Mouse (Mus musculus): ENCODE measurements around the gene Ube3c. TPM values are rescaled to one million over a fixed set of nuclear protein-coding genes. Genes with fewer than 3 reads are reported as not detected.
"Not testable (repeated sequence)": the region's sequence is repeated elsewhere in the genome, so short reads cannot be mapped to it uniquely, and the experiment has no call there.

The Ube3c gene
- total and polyA plus RNA-seq, 3 experiments: 14.9 to 38.9 (median 37.1) TPM

DNA sequence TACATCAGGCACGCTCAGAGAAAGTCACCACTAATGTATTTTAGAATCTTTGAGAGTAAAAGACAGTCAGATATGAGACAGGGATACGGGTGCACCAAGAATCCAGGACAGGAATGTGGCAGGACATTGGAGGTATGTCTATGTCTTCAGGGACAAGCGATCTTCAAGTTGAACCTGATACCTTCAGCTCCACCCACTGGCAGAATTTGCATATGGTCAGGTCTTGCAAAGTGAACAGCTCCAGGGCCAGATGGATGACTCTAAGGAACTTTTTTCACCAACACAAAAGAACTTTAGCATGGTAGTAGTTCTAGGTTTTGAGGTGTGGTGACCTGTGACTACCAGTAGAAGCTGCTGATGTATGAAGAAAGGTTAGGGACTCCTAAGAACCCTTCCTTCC, 62.7 kb downstream of the Ube3c start:
- no peaks in the 10 kb centered on the region for H3K27me3 ChIP-seq (ENCODE audit: control insufficient read depth, insufficient read depth, low read length)
- H3K27ac ChIP-seq: no peak overlapping the region
- H3K4me1 ChIP-seq (ENCODE audit: control insufficient read depth, insufficient read depth, low read length): no peaks in the 10 kb centered on the region
- H3K9ac ChIP-seq (ENCODE audit: low read depth, low read length): no peak overlapping the region
- no peaks in the 10 kb centered on the region for H3K79me2 ChIP-seq (replicated peaks; ENCODE audit: control insufficient read depth, insufficient read depth, low read length)
- no peak for DNase-seq
- TF ChIP-seq CTCF (IDR thresholded peaks at IDR 0.05) (no peak), POLR2A (IDR thresholded peaks at IDR 0.05; ENCODE audit: insufficient read depth, low read depth, low read length) (no peak), EP300 (IDR thresholded peaks at IDR 0.05; ENCODE audit: insufficient read depth, low read depth, low read length) (no peak)
- H3K36me3 ChIP-seq (ENCODE audit: control insufficient read depth, insufficient read depth, low read length): no peaks in the 10 kb centered on the region; the same call in 1 of the 2 replicates
- intact Hi-C loops (cut with DNase I): no loop called here
- 90% methylated on average over 3 of the region's 3 CpGs for whole genome bisulfite sequencing
- no peak overlapping the region for H3K4me3 ChIP-seq

- intact Hi-C loops (cut with DNase I): no loop called here
- no peaks in the 10 kb centered on the region for H3K27me3 ChIP-seq (ENCODE audit: control insufficient read depth, insufficient read depth, low read length)
- no peak overlapping the region for H3K9ac ChIP-seq (ENCODE audit: low read depth, low read length)
- H3K79me2 ChIP-seq (replicated peaks; ENCODE audit: control insufficient read depth, insufficient read depth, low read length): no peaks in the 10 kb centered on the region
- no peak for DNase-seq
- H3K4me1 ChIP-seq (ENCODE audit: control insufficient read depth, insufficient read depth, low read length): no peaks in the 10 kb centered on the region
- H3K36me3 ChIP-seq (ENCODE audit: control insufficient read depth, insufficient read depth, low read length): peaks cover 2% of the 10 kb centered on the region
- no peak overlapping the region for H3K27ac ChIP-seq
- H3K4me3 ChIP-seq: no peak overlapping the region
- TF ChIP-seq CTCF (IDR thresholded peaks at IDR 0.05) (no peak), POLR2A (IDR thresholded peaks at IDR 0.05; ENCODE audit: insufficient read depth, low read depth, low read length) (no peak), EP300 (IDR thresholded peaks at IDR 0.05; ENCODE audit: insufficient read depth, low read depth, low read length) (no peak)
These were observed 67.3 kb downstream of the Ube3c start for GRCm38 (mm10) chr5:29636298-29636697.

- no peak for TF ChIP-seq POLR2A (IDR thresholded peaks at IDR 0.05; ENCODE audit: insufficient read depth, low read depth, low read length)
- TF ChIP-seq EP300 (IDR thresholded peaks at IDR 0.05; ENCODE audit: insufficient read depth, low read depth, low read length): no peak
- TF ChIP-seq CTCF (IDR thresholded peaks at IDR 0.05): peak; percentile 26
- H3K4me3 ChIP-seq: no peak overlapping the region
- H3K27ac ChIP-seq: no peak overlapping the region
- no peak for DNase-seq
- intact Hi-C loops (cut with DNase I): no loop called here
- no peak overlapping the region for H3K9ac ChIP-seq (ENCODE audit: low read depth, low read length)
- H3K79me2 ChIP-seq (replicated peaks; ENCODE audit: control insufficient read depth, insufficient read depth, low read length): no peaks in the 10 kb centered on the region
- peaks cover 2% of the 10 kb centered on the region for H3K36me3 ChIP-seq (ENCODE audit: control insufficient read depth, insufficient read depth, low read length)
- no peaks in the 10 kb centered on the region for H3K27me3 ChIP-seq (ENCODE audit: control insufficient read depth, insufficient read depth, low read length)
- H3K4me1 ChIP-seq (ENCODE audit: control insufficient read depth, insufficient read depth, low read length): no peaks in the 10 kb centered on the region
These were observed 67.8 kb downstream of the Ube3c start for GRCm38 (mm10) chr5:29636884-29637283.

GRCm38 (mm10) chr5:29641124-29641884, 72.3 kb downstream of the Ube3c start:
- Histone ChIP-seq H3K27me3 (ENCODE audit: control insufficient read depth, insufficient read depth, low read length) (no peaks in the 10 kb centered on the region), H3K79me2 (replicated peaks; ENCODE audit: control insufficient read depth, insufficient read depth, low read length) (no peaks in the 10 kb centered on the region), H3K9ac (ENCODE audit: low read depth, low read length) (no peak overlapping the region), H3K4me3 (no peak overlapping the region), H3K4me1 (ENCODE audit: control insufficient read depth, insufficient read depth, low read length) (no peaks in the 10 kb centered on the region), H3K27ac (no peak overlapping the region), H3K36me3 (ENCODE audit: control insufficient read depth, insufficient read depth, low read length) (peaks cover 2% of the 10 kb centered on the region)
- TF ChIP-seq POLR2A (IDR thresholded peaks at IDR 0.05; ENCODE audit: insufficient read depth, low read depth, low read length): no peak
- TF ChIP-seq CTCF (IDR thresholded peaks at IDR 0.05): no peak
- no peak for TF ChIP-seq EP300 (IDR thresholded peaks at IDR 0.05; ENCODE audit: insufficient read depth, low read depth, low read length)
- intact Hi-C loops (cut with DNase I): no loop called here
- no peak for DNase-seq
- 83% methylated on average over 7 of the region's 7 CpGs for WGBS

DNA sequence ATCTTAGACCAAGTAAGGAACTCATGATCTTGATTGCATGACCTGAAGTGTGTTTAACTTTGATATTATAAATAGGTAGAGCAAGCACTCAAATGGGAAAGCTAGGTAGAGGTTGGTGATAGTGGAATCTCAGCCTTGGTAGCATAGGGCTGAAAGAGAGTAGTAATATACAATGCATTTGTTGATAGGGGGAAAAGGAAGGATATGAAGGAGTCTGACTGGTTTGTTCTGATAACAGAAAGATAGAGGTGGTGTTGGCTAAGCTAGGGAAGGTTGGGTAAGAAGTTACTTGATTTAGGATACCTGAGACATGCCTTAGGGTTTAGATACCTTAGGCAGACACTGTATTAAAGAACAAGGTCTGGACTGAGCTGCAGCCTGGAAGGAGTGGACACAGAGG, 82.7 kb downstream of the Ube3c start:
- TF ChIP-seq EP300 (IDR thresholded peaks at IDR 0.05; ENCODE audit: insufficient read depth, low read depth, low read length) (no peak), POLR2A (IDR thresholded peaks at IDR 0.05; ENCODE audit: insufficient read depth, low read depth, low read length) (no peak), CTCF (IDR thresholded peaks at IDR 0.05) (no peak)

DNA sequence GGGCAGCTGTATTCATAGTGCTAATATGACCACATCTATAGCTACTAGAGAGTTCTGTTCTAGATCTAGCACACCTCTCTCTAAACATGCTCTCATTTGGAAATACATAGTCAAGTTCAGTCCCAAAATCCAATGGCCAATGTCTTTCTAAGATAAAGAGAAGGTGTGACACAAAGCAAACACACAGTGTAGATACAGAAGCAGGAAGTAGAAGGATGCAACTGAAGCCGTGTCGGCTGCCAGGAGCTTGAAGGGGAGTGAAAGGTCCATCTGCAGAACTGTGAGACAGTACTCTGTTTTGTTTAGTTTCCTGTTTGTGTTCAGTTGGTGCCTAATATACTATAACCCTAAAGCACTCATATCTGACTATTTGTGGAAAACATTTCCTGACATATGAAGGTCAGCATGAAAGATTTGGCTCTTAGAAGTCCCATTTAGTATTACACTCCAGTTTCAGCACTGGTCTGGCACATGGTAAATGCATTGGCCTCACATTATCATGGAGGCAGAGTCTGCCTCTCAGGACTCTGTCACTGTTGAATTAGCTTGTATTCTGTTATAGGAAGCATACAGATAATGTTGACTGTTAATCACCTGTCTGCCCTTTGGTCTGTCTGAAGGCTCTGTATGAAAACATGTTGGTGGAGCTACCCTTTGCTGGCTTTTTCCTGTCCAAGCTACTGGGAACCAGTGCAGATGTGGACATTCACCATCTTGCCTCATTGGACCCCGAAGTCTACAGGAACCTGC, 88.7 kb downstream of the Ube3c start:
- H3K27me3 ChIP-seq (ENCODE audit: control insufficient read depth, insufficient read depth, low read length): no peaks in the 10 kb centered on the region
- no peak for TF ChIP-seq POLR2A (IDR thresholded peaks at IDR 0.05; ENCODE audit: insufficient read depth, low read depth, low read length)
- TF ChIP-seq CTCF (IDR thresholded peaks at IDR 0.05): no peak
- TF ChIP-seq EP300 (IDR thresholded peaks at IDR 0.05; ENCODE audit: insufficient read depth, low read depth, low read length): no peak
- H3K4me1 ChIP-seq (ENCODE audit: control insufficient read depth, insufficient read depth, low read length): no peaks in the 10 kb centered on the region
- H3K79me2 ChIP-seq (replicated peaks; ENCODE audit: control insufficient read depth, insufficient read depth, low read length): no peaks in the 10 kb centered on the region
- 63% methylated on average over 3 of the region's 3 CpGs for WGBS
- no peak for DNase-seq
- no peak overlapping the region for H3K9ac ChIP-seq (ENCODE audit: low read depth, low read length)
- intact Hi-C loops (cut with DNase I): no loop called here
- H3K36me3 ChIP-seq (ENCODE audit: control insufficient read depth, insufficient read depth, low read length): no peaks in the 10 kb centered on the region
- no peak overlapping the region for H3K27ac ChIP-seq
- no peak overlapping the region for H3K4me3 ChIP-seq

More for the DNA sequence above, 82.7 kb downstream of the Ube3c start:
- H3K4me3 ChIP-seq: no peak overlapping the region
- no peak overlapping the region for H3K27ac ChIP-seq
- H3K9ac ChIP-seq (ENCODE audit: low read depth, low read length): no peak overlapping the region
- H3K36me3 ChIP-seq (ENCODE audit: control insufficient read depth, insufficient read depth, low read length): no peaks in the 10 kb centered on the region
- H3K79me2 ChIP-seq (replicated peaks; ENCODE audit: control insufficient read depth, insufficient read depth, low read length): no peaks in the 10 kb centered on the region
- intact Hi-C loops (cut with DNase I): no loop called here
- no peaks in the 10 kb centered on the region for H3K27me3 ChIP-seq (ENCODE audit: control insufficient read depth, insufficient read depth, low read length)
- no peak for DNase-seq
- no peaks in the 10 kb centered on the region for H3K4me1 ChIP-seq (ENCODE audit: control insufficient read depth, insufficient read depth, low read length)

GRCm38 (mm10) chr5:29661246-29661645, 92.2 kb downstream of the Ube3c start:
- WGBS: 87% methylated on average over 4 of the region's 4 CpGs
- intact Hi-C loops (cut with DNase I); H3K9ac ChIP-seq (ENCODE audit: low read depth, low read length): not testable (repeated sequence)

More at GRCm38 (mm10) chr5:29661246-29661645, 92.2 kb downstream of the Ube3c start:
- H3K36me3 ChIP-seq (ENCODE audit: control insufficient read depth, insufficient read depth, low read length); H3K27me3 ChIP-seq (ENCODE audit: control insufficient read depth, insufficient read depth, low read length); H3K4me3 ChIP-seq; DNase-seq; H3K4me1 ChIP-seq (ENCODE audit: control insufficient read depth, insufficient read depth, low read length); H3K79me2 ChIP-seq (replicated peaks; ENCODE audit: control insufficient read depth, insufficient read depth, low read length); H3K27ac ChIP-seq: not testable (repeated sequence)
